Mouse (Mus musculus) forebrain, postnatal 0 days (tissue): ENCODE data around the gene Hoxb5. TPM values are rescaled to one million over a fixed set of nuclear protein-coding genes. Genes with fewer than 3 reads are reported as not detected.

Experiments
- ATAC-seq: fragments of 200-750 bp; cut with Nextera tagmentation; 2 replicates; pipeline ENCODE4 v1.8.0; 2017; ENCODE audit warnings: mild to moderate bottlenecking, moderate library complexity
- DNase-seq: peaks from one replicate; pipeline ENCODE4 v3.0.0-alpha.2; 2015
- H3K27ac ChIP-seq: fragments of 300-500 bp; sonication (generic); 2 replicates; pipeline ENCODE4 v1.5.1; 2014; ENCODE audit warnings: low read depth, mild to moderate bottlenecking, antibody characterized with exemption, low read length, moderate library complexity, mixed read lengths
- H3K27me3 ChIP-seq: fragments of 300-500 bp; sonication (generic); 2 replicates; pipeline ENCODE4 v1.6.1; 2014; ENCODE audit warnings: mild to moderate bottlenecking, low read length, mixed read lengths; ENCODE audit not compliant: insufficient read depth
- H3K36me3 ChIP-seq: fragments of 300-500 bp; sonication (generic); 2 replicates; pipeline ENCODE4 v1.6.1; 2014; ENCODE audit warnings: mild to moderate bottlenecking, moderate library complexity; ENCODE audit not compliant: insufficient read depth
- H3K4me1 ChIP-seq: fragments of 300-500 bp; sonication (generic); 2 replicates; pipeline ENCODE4 v1.6.1; 2014; ENCODE audit warnings: antibody characterized with exemption; ENCODE audit not compliant: insufficient read depth
- H3K4me2 ChIP-seq: fragments of 300-500 bp; sonication (generic); 2 replicates; pipeline ENCODE4 v1.6.1; 2014; ENCODE audit warnings: low read depth, mild to moderate bottlenecking, moderate library complexity
- H3K4me3 ChIP-seq: fragments of 300-500 bp; sonication (generic); 2 replicates; pipeline ENCODE4 v1.5.1; 2014; ENCODE audit warnings: low read depth, low read length, mixed read lengths
- H3K9ac ChIP-seq: fragments of 300-500 bp; sonication (generic); 2 replicates; pipeline ENCODE4 v1.6.1; 2014; ENCODE audit warnings: mild to moderate bottlenecking
- H3K9me3 ChIP-seq: fragments of 300-500 bp; sonication (generic); 2 replicates; pipeline ENCODE4 v1.6.1; 2016; ENCODE audit warnings: low read length
- CTCF ChIP-seq: sonication (generic); IDR thresholded peaks from 2 replicates; pipeline ENCODE4 v1.5.1; 2016; ENCODE audit warnings: antibody characterized with exemption, control low read depth, low read depth
- WGBS: fragments of 180-500 bp; shearing (Covaris S2); extraction: QIAGEN DNeasy Blood & Tissue Kit; methylation state at CpG from one replicate; pipeline ENCODE4 v1.1.7; 2014; 5-methylcytosine and 5-hydroxymethylcytosine counted together
- polyA plus RNA-seq: library from polyadenylated mRNA; unstranded; fragments of >200 nt; fragmentation: Nextera tagmentation; extraction: Ambion mirVana; gene quantifications from 2 replicates; pipeline ENCODE4 v1.2.1, GENCODE M21; 2015
- total RNA-seq: library from RNA; depleted of rRNA; stranded (reverse); fragments of >200 nt; gene quantifications from 2 replicates; pipeline ENCODE4 v1.2.3, GENCODE M21; 2014

Hoxb5 gene
- total and polyA plus RNA-seq, 2 experiments from 2014 or later, result not detected

- no peak overlapping the region for H3K27ac ChIP-seq
- H3K36me3 ChIP-seq, result no peaks in the 10 kb centered on the region
- H3K4me1 ChIP-seq, result no peaks in the 10 kb centered on the region
- H3K4me3 ChIP-seq, result no peak overlapping the region
- no peak for ATAC-seq
- peaks cover 100% of the 10 kb centered on the region for H3K27me3 ChIP-seq
- no peak for TF ChIP-seq CTCF
- DNase-seq, result no peak
- no peaks in the 10 kb centered on the region for H3K9me3 ChIP-seq
- no peak overlapping the region for H3K4me2 ChIP-seq
- no peak overlapping the region for H3K9ac ChIP-seq
- WGBS, result 2% methylated on average over 5 of the region's 5 CpGs
These were observed 21.0 kb downstream of the Hoxb5 start for GRCm38 (mm10) chr11:96324125-96324524.

- H3K36me3 ChIP-seq, result no peaks in the 10 kb centered on the region
- no peak for DNase-seq
- H3K9me3 ChIP-seq, result no peaks in the 10 kb centered on the region
- no peak overlapping the region for H3K4me2 ChIP-seq
- no peak overlapping the region for H3K27ac ChIP-seq
- H3K9ac ChIP-seq, result no peak overlapping the region
- no peak overlapping the region for H3K4me3 ChIP-seq
- WGBS, result 2% methylated on average over 8 of the region's 8 CpGs
- H3K4me1 ChIP-seq, result no peaks in the 10 kb centered on the region
- peaks cover 100% of the 10 kb centered on the region for H3K27me3 ChIP-seq
- no peak for ATAC-seq
- TF ChIP-seq CTCF, result no peak
These were observed 21.8 kb downstream of the Hoxb5 start for GRCm38 (mm10) chr11:96324965-96325364.

- H3K27ac ChIP-seq, result no peak overlapping the region
- H3K36me3 ChIP-seq, result no peaks in the 10 kb centered on the region
- DNase-seq, result no peak
- no peaks in the 10 kb centered on the region for H3K4me1 ChIP-seq
- no peak for TF ChIP-seq CTCF
- no peak for ATAC-seq
- H3K4me2 ChIP-seq, result no peak overlapping the region
- no peak overlapping the region for H3K4me3 ChIP-seq
- 2% methylated on average over 22 of the region's 22 CpGs for WGBS
- H3K27me3 ChIP-seq, result peaks cover 100% of the 10 kb centered on the region
- no peaks in the 10 kb centered on the region for H3K9me3 ChIP-seq
- no peak overlapping the region for H3K9ac ChIP-seq
These were observed 22.6 kb downstream of the Hoxb5 start for GRCm38 (mm10) chr11:96325747-96326212.

GRCm38 (mm10) chr11:96326705-96327104 lies 23.6 kb downstream of the Hoxb5 start:
- DNase-seq, result no peak
- Histone ChIP-seq H3K4me3 (no peak overlapping the region), H3K27ac (no peak overlapping the region), H3K27me3 (peaks cover 100% of the 10 kb centered on the region), H3K4me2 (no peak overlapping the region), H3K36me3 (no peaks in the 10 kb centered on the region), H3K9me3 (no peaks in the 10 kb centered on the region), H3K4me1 (no peaks in the 10 kb centered on the region), H3K9ac (no peak overlapping the region)
- no peak for ATAC-seq
- 2% methylated on average over 12 of the region's 12 CpGs for WGBS
- no peak for TF ChIP-seq CTCF

- H3K9ac ChIP-seq, result no peak overlapping the region
- ATAC-seq (no peak), DNase-seq (no peak)
- H3K27me3 ChIP-seq, result peaks cover 100% of the 10 kb centered on the region
- WGBS, result 3% methylated on average over 7 of the region's 7 CpGs
- H3K27ac ChIP-seq, result no peak overlapping the region
- H3K9me3 ChIP-seq, result no peaks in the 10 kb centered on the region
- H3K36me3 ChIP-seq, result no peaks in the 10 kb centered on the region
- no peak overlapping the region for H3K4me3 ChIP-seq
- H3K4me1 ChIP-seq, result no peaks in the 10 kb centered on the region
- H3K4me2 ChIP-seq, result no peak overlapping the region
- TF ChIP-seq CTCF, result no peak
These were observed 24.0 kb downstream of the Hoxb5 start for GRCm38 (mm10) chr11:96327122-96327521.

- H3K9me3 ChIP-seq, result no peaks in the 10 kb centered on the region
- H3K9ac ChIP-seq, result no peak overlapping the region
- no peak for TF ChIP-seq CTCF
- peaks cover 100% of the 10 kb centered on the region for H3K27me3 ChIP-seq
- H3K36me3 ChIP-seq, result no peaks in the 10 kb centered on the region
- H3K27ac ChIP-seq, result no peak overlapping the region
- 6% methylated on average over 5 of the region's 5 CpGs for WGBS
- DNase-seq (no peak), ATAC-seq (no peak)
- H3K4me3 ChIP-seq, result no peak overlapping the region
- H3K4me2 ChIP-seq, result no peak overlapping the region
- no peaks in the 10 kb centered on the region for H3K4me1 ChIP-seq
These were observed 24.6 kb downstream of the Hoxb5 start for GRCm38 (mm10) chr11:96327750-96328149.

- H3K9me3 ChIP-seq, result no peaks in the 10 kb centered on the region
- H3K27ac ChIP-seq, result no peak overlapping the region
- ATAC-seq (no peak), DNase-seq (no peak)
- no peak overlapping the region for H3K4me3 ChIP-seq
- H3K27me3 ChIP-seq, result peaks cover 100% of the 10 kb centered on the region
- no peaks in the 10 kb centered on the region for H3K36me3 ChIP-seq
- WGBS, result 3% methylated on average over 8 of the region's 8 CpGs
- H3K4me1 ChIP-seq, result no peaks in the 10 kb centered on the region
- no peak overlapping the region for H3K9ac ChIP-seq
- no peak for TF ChIP-seq CTCF
- no peak overlapping the region for H3K4me2 ChIP-seq
These were observed 25.5 kb downstream of the Hoxb5 start for GRCm38 (mm10) chr11:96328605-96329004.
